In genomic region chr10:81304597-81305238, GRCm38 (mm10) we compare ENCODE assay signal across 8 mouse cellular contexts. TPM values are rescaled to one million over a fixed set of nuclear protein-coding genes. Genes with fewer than 3 reads are reported as not detected.
DNase-seq lines count a peak whose midpoint lies in the region; ATAC-seq and TF ChIP-seq lines count a peak whose summit lies in the region.

No protein-coding gene starts in this region.

- H3K9me3 ChIP-seq in hindbrain, embryonic 10.5 days: no peaks in the 10 kb centered on the region
- no peaks in the 10 kb centered on the region for H3K9me3 ChIP-seq in hindbrain, embryonic 16.5 days (ENCODE audit: control insufficient read depth, low read length)
- no peaks in the 10 kb centered on the region for H3K9me3 ChIP-seq in lung, postnatal 0 days (ENCODE audit: low read length)

- intact Hi-C loops in heart, postnatal 14 days (cut with DNase I): loop anchor here (1.0 kb wide), 1 partner anchor 15 kb away; no protein-coding TSS in a partner anchor

- H3K36me3 ChIP-seq in hindbrain, embryonic 10.5 days: peaks cover 63% of the 10 kb centered on the region
- H3K36me3 ChIP-seq in hindbrain, embryonic 16.5 days (ENCODE audit: control insufficient read depth, insufficient read depth, low read length): peaks cover 28% of the 10 kb centered on the region
- H3K36me3 ChIP-seq in lung, postnatal 0 days (ENCODE audit: insufficient read depth, low read length): peaks cover 33% of the 10 kb centered on the region
- H3K36me3 ChIP-seq in splenic B cell, adult 2 months (ENCODE audit: control insufficient read depth, insufficient read depth, low read length, poor library complexity, severe bottlenecking): peaks cover 5% of the 10 kb centered on the region

- H3K9ac ChIP-seq in hindbrain, embryonic 16.5 days (ENCODE audit: low read depth, low read length): no peak overlapping the region
- H3K9ac ChIP-seq in lung, postnatal 0 days (replicated peaks; ENCODE audit: low read depth): no peak overlapping the region

- ATAC-seq in hindbrain, embryonic 16.5 days: no peak
- peak; percentile 34 for ATAC-seq in lung, postnatal 0 days

- peak overlapping the region; percentile 20; the same call in 1 of the 2 replicates for H3K27ac ChIP-seq in hindbrain, embryonic 10.5 days
- no peak overlapping the region for H3K27ac ChIP-seq in hindbrain, embryonic 16.5 days (ENCODE audit: low read depth, low read length)
- H3K27ac ChIP-seq in lung, postnatal 0 days (ENCODE audit: low read length): no peak overlapping the region

- H3K4me1 ChIP-seq in hindbrain, embryonic 10.5 days (replicated peaks): peaks cover 53% of the 10 kb centered on the region
- H3K4me1 ChIP-seq in hindbrain, embryonic 16.5 days (ENCODE audit: control insufficient read depth, insufficient read depth, low read depth, low read length): peaks cover 23% of the 10 kb centered on the region
- H3K4me1 ChIP-seq in lung, postnatal 0 days (ENCODE audit: insufficient read depth, low read depth, low read length): peaks cover 14% of the 10 kb centered on the region

- H3K27me3 ChIP-seq in hindbrain, embryonic 10.5 days (ENCODE audit: insufficient read depth, poor library complexity, severe bottlenecking): no peaks in the 10 kb centered on the region
- no peaks in the 10 kb centered on the region for H3K27me3 ChIP-seq in hindbrain, embryonic 16.5 days (replicated peaks; ENCODE audit: control insufficient read depth, insufficient read depth, low read length)
- no peaks in the 10 kb centered on the region for H3K27me3 ChIP-seq in lung, postnatal 0 days (replicated peaks; ENCODE audit: insufficient read depth, low read length)
- no peaks in the 10 kb centered on the region for H3K27me3 ChIP-seq in splenic B cell, adult 2 months (ENCODE audit: control insufficient read depth, insufficient read depth, low read length, poor library complexity, severe bottlenecking)

- TF ChIP-seq POLR2A in brain, embryonic 14.5 days (IDR thresholded peaks at IDR 0.05; ENCODE audit: borderline replicate concordance, extremely low read depth, insufficient read depth, insufficient read length, poor library complexity, severe bottlenecking): no peak

- 27% methylated on average over 9 of the region's 9 CpGs for WGBS in hindbrain, embryonic 10.5 days
- 25% methylated on average over 7 of the region's 9 CpGs for WGBS in hindbrain, embryonic 16.5 days
- WGBS in lung, postnatal 0 days: 23% methylated on average over 6 of the region's 9 CpGs

- H3K4me2 ChIP-seq in hindbrain, embryonic 16.5 days (ENCODE audit: low read length): no peak overlapping the region
- H3K4me2 ChIP-seq in lung, postnatal 0 days (replicated peaks; ENCODE audit: low read depth, low read length): no peak overlapping the region

- no peak for TF ChIP-seq EP300 in lung, postnatal 0 days (IDR thresholded peaks at IDR 0.05)

- peak; percentile 74 for TF ChIP-seq CTCF in brain, embryonic 14.5 days (IDR thresholded peaks at IDR 0.05; ENCODE audit: borderline replicate concordance, extremely low read depth, insufficient read depth, insufficient read length)
- TF ChIP-seq CTCF in lung, postnatal 0 days (IDR thresholded peaks at IDR 0.05): peak; percentile 94

- peak; percentile 52 for DNase-seq in hindbrain, embryonic 10.5 days (ENCODE audit: low spot score)
- DNase-seq in CD8-positive naive resting alpha-beta T cell, adult 2 months (ENCODE audit: low read depth in 2 of 2, low spot score in 2 of 2): peak; percentile 62 to 69
- peak; percentile 40 for DNase-seq in brain, embryonic 14.5 days (ENCODE audit: low read depth)
- peak; percentile 67 to 77 for DNase-seq in heart, postnatal 14 days
- DNase-seq in lung, postnatal 0 days (ENCODE audit: low spot score): peak; percentile 82
- peak; percentile 85 for DNase-seq in splenic B cell, adult 2 months (ENCODE audit: low read depth, low spot score)
- no peak for DNase-seq in layer of hippocampus, adult 8-10 months (ENCODE audit: low spot score in 2 of 2)

- no peak overlapping the region for H3K4me3 ChIP-seq in hindbrain, embryonic 10.5 days
- H3K4me3 ChIP-seq in hindbrain, embryonic 16.5 days (ENCODE audit: low read length): no peak overlapping the region
- H3K4me3 ChIP-seq in lung, postnatal 0 days (ENCODE audit: low read depth, low read length): no peak overlapping the region

RNA-seq across cellular contexts. Expression of gene Pip5k1c, which starts 12.0 kb away (rescaled TPM):
- polyA plus RNA-seq in hindbrain, embryonic 10.5 days (2016; fragmentation: Nextera tagmentation; extraction: Ambion mirVana): 62.1 and 78.5 TPM in 2 replicates
- 128 and 144 TPM in 2 replicates for polyA plus RNA-seq in hindbrain, embryonic 16.5 days (2015; fragmentation: Nextera tagmentation; extraction: Ambion mirVana)
- polyA plus RNA-seq in brain, embryonic 14.5 days (2012; rRNA removed): 267 and 268 TPM in 2 replicates
- 10 to 100 TPM; 34.8 to 36.7 TPM for total RNA-seq in heart, postnatal 14 days (2021)
- polyA plus RNA-seq in lung, postnatal 0 days (2015; fragmentation: Nextera tagmentation; extraction: Ambion mirVana): 31.2 and 32.4 TPM in 2 replicates
- total RNA-seq in layer of hippocampus, adult 8-10 months (2022): 100 to 1,000 TPM; 267 to 303 (median 296) TPM

RNA-seq across cellular contexts. Expression of gene Tjp3, which starts 13.3 kb away (rescaled TPM):
- polyA plus RNA-seq in hindbrain, embryonic 10.5 days (2016; fragmentation: Nextera tagmentation; extraction: Ambion mirVana): 7.0 and 9.0 TPM in 2 replicates
- 5.3 and 6.4 TPM in 2 replicates for polyA plus RNA-seq in hindbrain, embryonic 16.5 days (2015; fragmentation: Nextera tagmentation; extraction: Ambion mirVana)
- polyA plus RNA-seq in brain, embryonic 14.5 days (2012; rRNA removed): 4.6 and 4.9 TPM in 2 replicates
- under 1 TPM; 0.14 to 0.34 TPM for total RNA-seq in heart, postnatal 14 days (2021)
- 24.1 and 30.8 TPM in 2 replicates for polyA plus RNA-seq in lung, postnatal 0 days (2015; fragmentation: Nextera tagmentation; extraction: Ambion mirVana)
- total RNA-seq in layer of hippocampus, adult 8-10 months (2022): 1 to 10 TPM in 2 of 4 experiments, under 1 TPM in 2; 0.73 to 1.2 (median 0.90) TPM

RNA-seq across cellular contexts. Expression of gene Cactin, which starts 16.2 kb away (rescaled TPM):
- 53.2 and 58.8 TPM in 2 replicates for polyA plus RNA-seq in hindbrain, embryonic 10.5 days (2016; fragmentation: Nextera tagmentation; extraction: Ambion mirVana)
- polyA plus RNA-seq in hindbrain, embryonic 16.5 days (2015; fragmentation: Nextera tagmentation; extraction: Ambion mirVana): 26.3 and 30.6 TPM in 2 replicates
- 41.4 and 44.3 TPM in 2 replicates for polyA plus RNA-seq in brain, embryonic 14.5 days (2012; rRNA removed)
- 10 to 100 TPM; 15.6 to 17.8 TPM for total RNA-seq in heart, postnatal 14 days (2021)
- polyA plus RNA-seq in lung, postnatal 0 days (2015; fragmentation: Nextera tagmentation; extraction: Ambion mirVana): 20.3 and 23.0 TPM in 2 replicates
- 10 to 100 TPM; 28.2 to 31.3 (median 30.2) TPM for total RNA-seq in layer of hippocampus, adult 8-10 months (2022)

RNA-seq across cellular contexts. Expression of gene Tbxa2r, which starts 23.8 kb away (rescaled TPM):
- 3.3 and 3.6 TPM in 2 replicates for polyA plus RNA-seq in hindbrain, embryonic 10.5 days (2016; fragmentation: Nextera tagmentation; extraction: Ambion mirVana)
- 5.4 and 6.3 TPM in 2 replicates for polyA plus RNA-seq in hindbrain, embryonic 16.5 days (2015; fragmentation: Nextera tagmentation; extraction: Ambion mirVana)
- 5.0 and 5.3 TPM in 2 replicates for polyA plus RNA-seq in brain, embryonic 14.5 days (2012; rRNA removed)
- total RNA-seq in heart, postnatal 14 days (2021): 1 to 10 TPM; 5.3 to 7.9 TPM
- 19.6 and 28.4 TPM in 2 replicates for polyA plus RNA-seq in lung, postnatal 0 days (2015; fragmentation: Nextera tagmentation; extraction: Ambion mirVana)
- 1 to 10 TPM; 1.1 to 1.4 (median 1.4) TPM for total RNA-seq in layer of hippocampus, adult 8-10 months (2022)

RNA-seq across cellular contexts. Expression of gene Apba3, which starts 38.0 kb away (rescaled TPM):
- 46.2 and 54.6 TPM in 2 replicates for polyA plus RNA-seq in hindbrain, embryonic 10.5 days (2016; fragmentation: Nextera tagmentation; extraction: Ambion mirVana)
- 39.2 and 41.8 TPM in 2 replicates for polyA plus RNA-seq in hindbrain, embryonic 16.5 days (2015; fragmentation: Nextera tagmentation; extraction: Ambion mirVana)
- 45.2 and 47.0 TPM in 2 replicates for polyA plus RNA-seq in brain, embryonic 14.5 days (2012; rRNA removed)
- total RNA-seq in heart, postnatal 14 days (2021): 10 to 100 TPM; 85.5 to 97.2 TPM
- polyA plus RNA-seq in lung, postnatal 0 days (2015; fragmentation: Nextera tagmentation; extraction: Ambion mirVana): 47.9 and 49.4 TPM in 2 replicates
- total RNA-seq in layer of hippocampus, adult 8-10 months (2022): 10 to 100 TPM; 32.0 to 45.0 (median 39.1) TPM

Comparison
In these comparisons a context has a peak if more than half of its experiments do, and no peak if none do; other contexts are left out.
1. DNase-seq: peak in hindbrain, embryonic 10.5 days (single experiment), CD8-positive naive resting alpha-beta T cell, adult 2 months (2 of 2), brain, embryonic 14.5 days (single experiment), heart, postnatal 14 days (2 of 2), lung, postnatal 0 days (single experiment) and splenic B cell, adult 2 months (single experiment); none in layer of hippocampus, adult 8-10 months (0 of 2).